Mouse (Mus musculus): ENCODE data around the gene Lgr6.

- no peak for TF ChIP-seq POLR2A (IDR thresholded peaks at IDR 0.05; ENCODE audit: borderline replicate concordance, insufficient read depth, low read length)
- TF ChIP-seq CTCF (IDR thresholded peaks at IDR 0.05; ENCODE audit: borderline replicate concordance, insufficient read depth, low read depth, low read length) = no peak
Measured at GRCm38 (mm10) chr1:135143940-135144339, 38.9 kb upstream of the Lgr6 start.

Measured in cerebellum, adult 2 months (tissue).